Mouse (Mus musculus) forebrain, embryonic 14.5 days (tissue): ENCODE data around the gene Gas6. TPM values are rescaled to one million over a fixed set of nuclear protein-coding genes. Genes with fewer than 3 reads are reported as not detected.

Experiments
- ATAC-seq: fragments of 200-750 bp; cut with Nextera tagmentation; 2 replicates; pipeline ENCODE4 v1.8.0; 2017; ENCODE audit warnings: mild to moderate bottlenecking, moderate library complexity
- DNase-seq: peaks from one replicate; pipeline ENCODE4 v3.0.0-alpha.2; 2015; ENCODE audit warnings: low spot score
- H3K27ac ChIP-seq: fragments of 300-500 bp; sonication (generic); 2 replicates; pipeline ENCODE4 v1.5.1; 2014; ENCODE audit warnings: low read depth, mild to moderate bottlenecking, control low read depth, low read length, moderate library complexity
- H3K27me3 ChIP-seq: fragments of 300-500 bp; sonication (generic); replicated peaks from 2 replicates; pipeline ENCODE4 v1.6.1; 2014; ENCODE audit warnings: low read length, control low read depth, mixed read lengths; ENCODE audit not compliant: control insufficient read depth, insufficient read depth
- H3K36me3 ChIP-seq: fragments of 300-500 bp; sonication (generic); 2 replicates; pipeline ENCODE4 v1.6.1; 2014; ENCODE audit warnings: low read length, control low read depth; ENCODE audit not compliant: control insufficient read depth, insufficient read depth
- H3K4me1 ChIP-seq: fragments of 300-500 bp; sonication (generic); 2 replicates; pipeline ENCODE4 v1.6.1; 2014; ENCODE audit warnings: antibody characterized with exemption, low read length, control low read depth; ENCODE audit not compliant: control insufficient read depth, insufficient read depth
- H3K4me2 ChIP-seq: fragments of 300-500 bp; sonication (generic); 2 replicates; pipeline ENCODE4 v1.6.1; 2014; ENCODE audit warnings: mild to moderate bottlenecking, control low read depth, low read length
- H3K4me3 ChIP-seq: fragments of 300-500 bp; sonication (generic); 2 replicates; pipeline ENCODE4 v1.5.1; 2014; ENCODE audit warnings: low read depth, low read length, control low read depth
- H3K9ac ChIP-seq: fragments of 300-500 bp; sonication (generic); 2 replicates; pipeline ENCODE4 v1.6.1; 2014; ENCODE audit warnings: mild to moderate bottlenecking, low read length, control low read depth, moderate library complexity
- H3K9me3 ChIP-seq: fragments of 300-500 bp; sonication (generic); replicated peaks from 2 replicates; pipeline ENCODE4 v1.6.1; 2016; ENCODE audit warnings: low read length, control low read depth, mixed read lengths; ENCODE audit not compliant: control insufficient read depth
- WGBS: fragments of 180-500 bp; shearing (Covaris S2); extraction: QIAGEN DNeasy Blood & Tissue Kit; methylation state at CpG from one replicate; pipeline ENCODE4 v1.1.7; 2014; 5-methylcytosine and 5-hydroxymethylcytosine counted together
- polyA plus RNA-seq: library from polyadenylated mRNA; unstranded; fragments of >200 nt; fragmentation: Nextera tagmentation; extraction: Ambion mirVana; gene quantifications from 2 replicates; pipeline ENCODE4 v1.2.1, GENCODE M21; 2014

Gene Gas6
- polyA plus RNA-seq, 1 experiment from 2014 or later = 9.7 TPM

- Histone ChIP-seq H3K9me3 (no peaks in the 10 kb centered on the region), H3K4me2 (no peak overlapping the region), H3K4me3 (no peak overlapping the region), H3K9ac (no peak overlapping the region), H3K4me1 (no peaks in the 10 kb centered on the region), H3K27ac (no peak overlapping the region), H3K36me3 (no peaks in the 10 kb centered on the region), H3K27me3 (peaks cover 10% of the 10 kb centered on the region; the same call in 1 of the 2 replicates)
- DNase-seq (no peak), ATAC-seq (no peak)
- 5% methylated on average over 8 of the region's 8 CpGs for WGBS
Observed at GRCm38 (mm10) chr8:13436052-13436451, 58.2 kb downstream of the Gas6 start.

GRCm38 (mm10) chr8:13434889-13435288 lies 59.4 kb downstream of the Gas6 start, which contains the start of gene Tmem255b:
TSS of gene Tmem255b (plus strand) at chr8:13435189.
- ATAC-seq (no peak), DNase-seq (no peak)
- no peaks in the 10 kb centered on the region for H3K4me1 ChIP-seq
- H3K4me3 ChIP-seq = no peak within 1 kb of the TSS
- H3K27ac ChIP-seq = no peak within 1 kb of the TSS
- 8% methylated on average over 10 of the region's 10 CpGs for WGBS
- no peak within 1 kb of the TSS for H3K9ac ChIP-seq
- H3K4me2 ChIP-seq = no peak within 1 kb of the TSS
- H3K36me3 ChIP-seq = no peaks in the 10 kb centered on the region
- peaks cover 10% of the 10 kb centered on the region; the same call in 1 of the 2 replicates for H3K27me3 ChIP-seq
- no peaks in the 10 kb centered on the region for H3K9me3 ChIP-seq

- Histone ChIP-seq H3K9ac (no peak overlapping the region), H3K4me2 (no peak overlapping the region), H3K27me3 (peaks cover 10% of the 10 kb centered on the region; the same call in 1 of the 2 replicates), H3K9me3 (no peaks in the 10 kb centered on the region), H3K27ac (no peak overlapping the region), H3K4me3 (no peak overlapping the region), H3K36me3 (no peaks in the 10 kb centered on the region), H3K4me1 (no peaks in the 10 kb centered on the region)
- ATAC-seq (no peak), DNase-seq (no peak)
- WGBS = 78% methylated on average over 5 of the region's 5 CpGs
Observed at GRCm38 (mm10) chr8:13433130-13433529, 61.2 kb downstream of the Gas6 start.

GRCm38 (mm10) chr8:13430866-13431265 lies 63.4 kb downstream of the Gas6 start:
- Histone ChIP-seq H3K9me3 (no peaks in the 10 kb centered on the region), H3K27ac (no peak overlapping the region)

GRCm38 (mm10) chr8:13430412-13430811 lies 63.9 kb downstream of the Gas6 start:
- 76% methylated on average over 7 of the region's 7 CpGs for WGBS
- Histone ChIP-seq H3K9ac (no peak overlapping the region), H3K4me2 (no peak overlapping the region), H3K36me3 (no peaks in the 10 kb centered on the region), H3K27me3 (peaks cover 8% of the 10 kb centered on the region; the same call in 1 of the 2 replicates), H3K4me3 (no peak overlapping the region), H3K27ac (no peak overlapping the region), H3K4me1 (no peaks in the 10 kb centered on the region), H3K9me3 (no peaks in the 10 kb centered on the region)
- DNase-seq (no peak), ATAC-seq (no peak)

More at GRCm38 (mm10) chr8:13430866-13431265, 63.4 kb downstream of the Gas6 start:
- DNase-seq = no peak
- H3K4me2 ChIP-seq = no peak overlapping the region
- no peaks in the 10 kb centered on the region for H3K36me3 ChIP-seq
- peaks cover 10% of the 10 kb centered on the region; the same call in 1 of the 2 replicates for H3K27me3 ChIP-seq
- no peak overlapping the region for H3K4me3 ChIP-seq
- H3K9ac ChIP-seq = no peak overlapping the region
- H3K4me1 ChIP-seq = no peaks in the 10 kb centered on the region
- no peak for ATAC-seq

- Histone ChIP-seq H3K27me3 (no peaks in the 10 kb centered on the region), H3K9ac (no peak overlapping the region), H3K4me2 (no peak overlapping the region), H3K36me3 (no peaks in the 10 kb centered on the region), H3K27ac (no peak overlapping the region), H3K4me3 (no peak overlapping the region), H3K4me1 (no peaks in the 10 kb centered on the region), H3K9me3 (no peaks in the 10 kb centered on the region)
- no peak for ATAC-seq
- no peak for DNase-seq
- WGBS = 87% methylated on average over 9 of the region's 9 CpGs
Observed at GRCm38 (mm10) chr8:13428156-13428555, 66.1 kb downstream of the Gas6 start.

- no peak for DNase-seq
Observed at GRCm38 (mm10) chr8:13427351-13427750, 66.9 kb downstream of the Gas6 start.

GRCm38 (mm10) chr8:13420970-13421369 lies 73.3 kb downstream of the Gas6 start:
- Histone ChIP-seq H3K27ac (no peak overlapping the region), H3K4me3 (no peak overlapping the region), H3K9me3 (no peaks in the 10 kb centered on the region), H3K36me3 (no peaks in the 10 kb centered on the region), H3K4me2 (no peak overlapping the region), H3K27me3 (no peaks in the 10 kb centered on the region), H3K4me1 (no peaks in the 10 kb centered on the region), H3K9ac (no peak overlapping the region)
- ATAC-seq (no peak), DNase-seq (no peak)
- 94% methylated on average over 6 of the region's 6 CpGs for WGBS

More at GRCm38 (mm10) chr8:13427351-13427750, 66.9 kb downstream of the Gas6 start:
- no peak for ATAC-seq
- Histone ChIP-seq H3K4me3 (no peak overlapping the region), H3K4me1 (no peaks in the 10 kb centered on the region), H3K27me3 (no peaks in the 10 kb centered on the region), H3K9ac (no peak overlapping the region), H3K36me3 (no peaks in the 10 kb centered on the region), H3K4me2 (no peak overlapping the region), H3K27ac (no peak overlapping the region), H3K9me3 (no peaks in the 10 kb centered on the region)
- 75% methylated on average over 6 of the region's 6 CpGs for WGBS

- Histone ChIP-seq H3K4me2 (no peak overlapping the region), H3K9me3 (no peaks in the 10 kb centered on the region), H3K4me1 (no peaks in the 10 kb centered on the region), H3K27ac (no peak overlapping the region), H3K9ac (no peak overlapping the region), H3K27me3 (no peaks in the 10 kb centered on the region), H3K4me3 (no peak overlapping the region), H3K36me3 (no peaks in the 10 kb centered on the region)
- WGBS = 81% methylated on average over 2 of the region's 2 CpGs
- no peak for DNase-seq
- ATAC-seq = no peak
Observed at GRCm38 (mm10) chr8:13419111-13419639, 75.1 kb downstream of the Gas6 start.
